Mouse (Mus musculus) heart, embryonic 16.5 days (tissue): Measurements from ENCODE around the gene Svip. TPM values are rescaled to one million over a fixed set of nuclear protein-coding genes. Genes with fewer than 3 reads are reported as not detected.

Experiments used
- ATAC-seq: fragments of 200-750 bp; cut with Nextera tagmentation; replicated peaks from 2 replicates; pipeline ENCODE4 v1.8.0; 2017; ENCODE audit warnings: moderate number of reproducible peaks; ENCODE audit not compliant: insufficient read depth, low FRiP score; ENCODE audit errors: extremely low read depth
- H3K27ac ChIP-seq: fragments of 300-500 bp; sonication (generic); 2 replicates; pipeline ENCODE4 v1.5.1; 2014; ENCODE audit warnings: mild to moderate bottlenecking, low read length, control low read depth, moderate library complexity
- H3K27me3 ChIP-seq: fragments of 300-500 bp; sonication (generic); 2 replicates; pipeline ENCODE4 v1.6.1; 2014; ENCODE audit warnings: low read length, mixed read lengths; ENCODE audit not compliant: control insufficient read depth, insufficient read depth
- H3K36me3 ChIP-seq: fragments of 300-500 bp; sonication (generic); 2 replicates; pipeline ENCODE4 v1.6.1; 2014; ENCODE audit not compliant: control insufficient read depth, insufficient read depth
- H3K4me1 ChIP-seq: fragments of 300-500 bp; sonication (generic); 2 replicates; pipeline ENCODE4 v1.6.1; 2014; ENCODE audit warnings: low read length, mixed read lengths; ENCODE audit not compliant: control insufficient read depth, insufficient read depth
- H3K4me2 ChIP-seq: fragments of 300-500 bp; sonication (generic); 2 replicates; pipeline ENCODE4 v1.6.1; 2014; ENCODE audit warnings: low read depth, mild to moderate bottlenecking, control low read depth, low read length
- H3K4me3 ChIP-seq: fragments of 300-500 bp; sonication (generic); 2 replicates; pipeline ENCODE4 v1.5.1; 2014; ENCODE audit warnings: mild to moderate bottlenecking, control low read depth, low read length
- H3K9ac ChIP-seq: fragments of 300-500 bp; sonication (generic); 2 replicates; pipeline ENCODE4 v1.6.1; 2014; ENCODE audit warnings: low read length, control low read depth
- H3K9me3 ChIP-seq: fragments of 300-500 bp; sonication (generic); replicated peaks from 2 replicates; pipeline ENCODE4 v1.6.1; 2016; ENCODE audit warnings: low read length; ENCODE audit not compliant: control insufficient read depth
- WGBS: fragments of 180-500 bp; shearing (Covaris S2); extraction: QIAGEN DNeasy Blood & Tissue Kit; methylation state at CpG from one replicate; pipeline ENCODE4 v1.1.7; 2014; 5-methylcytosine and 5-hydroxymethylcytosine counted together
- polyA plus RNA-seq: library from polyadenylated mRNA; unstranded; fragments of >200 nt; fragmentation: Nextera tagmentation; extraction: Ambion mirVana; gene quantifications from 2 replicates; pipeline ENCODE4 v1.2.1, GENCODE M21; 2015

Svip gene
- polyA plus RNA-seq, 1 experiment from 2014 or later: 10.5 TPM

GRCm38 (mm10) chr7:52006296-52006630 is 445 bp upstream of the Svip start:
- Histone ChIP-seq H3K27ac (no peak overlapping the region), H3K9me3 (no peaks in the 10 kb centered on the region), H3K27me3 (no peaks in the 10 kb centered on the region), H3K9ac (0 out of 2 replicates have a peak overlapping the region, but pooled peaks have one; percentile 0), H3K4me2 (peak overlapping the region; percentile 84), H3K4me1 (0 out of 2 replicates have a peak, but pooled peaks cover 2% of the 10 kb centered on the region), H3K36me3 (no peaks in the 10 kb centered on the region), H3K4me3 (peak overlapping the region; percentile 67)
- ATAC-seq: peak; percentile 71
- under 1% methylated on average over 9 of the region's 9 CpGs for WGBS

DNA sequence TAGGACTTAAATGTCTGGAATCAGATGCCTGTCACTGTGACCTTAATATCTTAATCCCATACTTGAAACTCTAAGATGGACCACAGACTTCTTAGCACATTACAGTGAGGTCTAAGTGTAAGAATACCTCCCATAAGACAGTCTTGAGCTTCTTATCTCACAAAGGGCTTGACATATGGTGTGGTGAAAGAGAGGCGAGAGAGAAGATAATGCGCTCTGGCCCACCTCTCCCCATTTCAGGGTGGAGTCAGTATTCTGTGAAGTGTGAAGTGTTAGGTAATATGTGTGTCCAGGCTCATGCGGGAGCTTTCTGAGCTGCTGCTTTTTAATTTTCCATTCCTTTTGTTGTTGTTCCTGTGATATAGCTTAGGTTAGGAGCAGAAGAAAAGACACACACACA is 14.8 kb downstream of the Svip start:
- Histone ChIP-seq H3K4me3 (no peak overlapping the region), H3K9me3 (no peaks in the 10 kb centered on the region), H3K27me3 (no peaks in the 10 kb centered on the region), H3K27ac (no peak overlapping the region), H3K9ac (no peak overlapping the region), H3K4me2 (no peak overlapping the region), H3K4me1 (no peaks in the 10 kb centered on the region), H3K36me3 (no peaks in the 10 kb centered on the region)
- 46% methylated on average over 3 of the region's 3 CpGs for WGBS
- ATAC-seq: no peak

DNA sequence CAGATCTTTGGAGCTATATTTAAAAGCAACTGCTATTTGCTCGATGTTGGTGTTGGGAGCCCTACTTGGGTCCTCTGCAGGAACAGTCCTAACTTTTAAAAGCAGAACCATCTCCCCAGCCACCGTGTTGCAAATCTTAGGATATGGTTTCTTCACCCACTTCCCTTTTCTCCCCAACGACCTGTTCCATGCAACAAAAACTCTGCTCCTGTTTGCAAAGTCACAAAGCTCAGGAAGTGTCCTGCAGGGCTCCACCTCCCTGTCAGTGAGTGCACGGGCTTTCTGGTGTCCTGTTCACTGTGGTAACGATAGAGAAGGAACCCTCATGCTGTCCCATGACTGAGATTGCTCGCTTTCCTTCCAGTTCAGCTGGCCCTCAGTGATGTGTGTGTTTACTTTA is 18.9 kb downstream of the Svip start:
- H3K4me1 ChIP-seq: no peaks in the 10 kb centered on the region
- no peaks in the 10 kb centered on the region for H3K36me3 ChIP-seq
- no peak overlapping the region for H3K4me2 ChIP-seq
- no peak overlapping the region for H3K4me3 ChIP-seq
- H3K27ac ChIP-seq: no peak overlapping the region
- no peaks in the 10 kb centered on the region for H3K27me3 ChIP-seq
- H3K9me3 ChIP-seq: no peaks in the 10 kb centered on the region
- no peak for ATAC-seq
- no peak overlapping the region for H3K9ac ChIP-seq
- WGBS: 52% methylated on average over 6 of the region's 6 CpGs

GRCm38 (mm10) chr7:51985763-51986162 is 20.1 kb downstream of the Svip start:
- no peak overlapping the region for H3K4me2 ChIP-seq
- ATAC-seq: no peak
- no peaks in the 10 kb centered on the region for H3K27me3 ChIP-seq
- H3K36me3 ChIP-seq: no peaks in the 10 kb centered on the region
- H3K9ac ChIP-seq: no peak overlapping the region
- 67% methylated on average over 6 of the region's 6 CpGs for WGBS
- H3K4me1 ChIP-seq: no peaks in the 10 kb centered on the region
- no peak overlapping the region for H3K27ac ChIP-seq
- H3K4me3 ChIP-seq: no peak overlapping the region
- no peaks in the 10 kb centered on the region for H3K9me3 ChIP-seq

DNA sequence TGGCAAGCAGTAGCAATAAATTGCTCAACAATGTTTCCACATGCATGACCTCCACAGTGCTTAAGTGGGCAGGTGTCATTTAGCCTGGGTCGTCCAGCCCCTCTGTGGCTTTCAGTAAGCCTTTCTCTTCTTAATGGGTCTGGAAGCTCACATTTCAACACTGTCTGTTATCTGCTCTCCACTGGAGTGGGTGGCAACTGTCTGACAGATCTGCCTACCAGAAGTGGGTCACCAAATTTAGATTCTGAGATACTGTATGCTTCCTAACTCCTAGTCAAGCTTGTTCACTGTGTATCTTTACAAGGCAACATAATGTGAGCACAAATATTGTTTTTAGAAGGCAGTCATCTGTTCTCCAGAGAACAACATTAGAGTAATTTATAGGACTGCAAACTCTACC is 23.5 kb downstream of the Svip start:
- no peak overlapping the region for H3K4me2 ChIP-seq
- H3K4me1 ChIP-seq: no peaks in the 10 kb centered on the region
- H3K9ac ChIP-seq: no peak overlapping the region
- H3K27me3 ChIP-seq: no peaks in the 10 kb centered on the region
- no peaks in the 10 kb centered on the region for H3K9me3 ChIP-seq
- H3K4me3 ChIP-seq: no peak overlapping the region
- WGBS: 9% methylated on average over 1 of the region's 1 CpGs
- ATAC-seq: 0 out of 2 replicates have a peak, but pooled peaks have one; percentile 63
- no peak overlapping the region for H3K27ac ChIP-seq
- no peaks in the 10 kb centered on the region for H3K36me3 ChIP-seq

DNA sequence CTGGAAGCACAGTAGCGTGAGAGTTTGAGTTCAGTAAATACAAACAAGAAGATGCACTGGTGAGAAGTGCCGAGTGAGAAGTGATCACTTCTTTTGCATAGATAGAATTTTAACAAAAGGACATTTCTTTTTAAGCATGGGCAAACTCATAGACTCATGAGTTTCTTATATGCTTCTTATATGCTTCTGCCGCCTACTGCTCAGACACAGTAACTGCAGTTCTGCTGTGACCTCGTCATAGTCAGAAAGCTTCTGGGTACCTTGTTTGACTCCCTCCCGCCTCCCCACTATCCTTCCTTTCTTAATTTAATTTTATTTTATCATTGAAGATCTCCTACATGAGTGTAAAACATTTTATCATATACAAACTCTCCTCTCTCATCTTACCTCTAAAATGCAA is 26.5 kb downstream of the Svip start:
- no peaks in the 10 kb centered on the region for H3K27me3 ChIP-seq
- H3K36me3 ChIP-seq: no peaks in the 10 kb centered on the region
- WGBS: 40% methylated on average over 5 of the region's 5 CpGs
- no peak overlapping the region for H3K4me3 ChIP-seq
- H3K4me1 ChIP-seq: no peaks in the 10 kb centered on the region
- H3K9me3 ChIP-seq: no peaks in the 10 kb centered on the region
- H3K4me2 ChIP-seq: no peak overlapping the region
- H3K27ac ChIP-seq: no peak overlapping the region
- no peak overlapping the region for H3K9ac ChIP-seq
- no peak for ATAC-seq

GRCm38 (mm10) chr7:51975181-51975580 is 30.6 kb downstream of the Svip start:
- Histone ChIP-seq H3K27ac (no peak overlapping the region), H3K4me2 (no peak overlapping the region), H3K36me3 (no peaks in the 10 kb centered on the region), H3K9ac (no peak overlapping the region), H3K9me3 (no peaks in the 10 kb centered on the region), H3K4me3 (no peak overlapping the region), H3K27me3 (no peaks in the 10 kb centered on the region), H3K4me1 (no peaks in the 10 kb centered on the region)
- WGBS: 66% methylated on average over 6 of the region's 6 CpGs
- ATAC-seq: no peak

DNA sequence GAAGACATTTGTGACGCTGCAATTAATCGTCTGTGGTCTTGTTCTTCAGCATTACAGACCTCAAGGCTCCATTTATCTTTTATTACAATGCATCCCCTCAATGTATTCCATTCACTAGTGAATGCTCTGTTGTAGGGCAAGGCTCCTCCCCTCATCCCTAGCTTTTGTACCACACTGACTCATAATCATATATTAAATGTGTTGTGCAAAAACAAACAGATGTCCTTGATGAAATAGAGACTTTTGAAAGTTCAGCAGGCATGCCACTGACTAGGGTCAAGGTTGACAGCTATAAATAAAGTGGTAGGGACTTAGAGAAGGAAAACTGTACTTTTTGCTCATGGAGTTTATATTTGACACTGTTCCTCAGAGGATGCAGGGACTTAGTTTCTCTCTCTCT is 32.3 kb downstream of the Svip start:
- H3K4me3 ChIP-seq: no peak overlapping the region
- no peak overlapping the region for H3K4me2 ChIP-seq
- WGBS: 81% methylated on average over 2 of the region's 2 CpGs
- no peaks in the 10 kb centered on the region for H3K4me1 ChIP-seq
- no peak overlapping the region for H3K9ac ChIP-seq
- H3K9me3 ChIP-seq: no peaks in the 10 kb centered on the region
- no peaks in the 10 kb centered on the region for H3K27me3 ChIP-seq
- H3K36me3 ChIP-seq: no peaks in the 10 kb centered on the region
- no peak for ATAC-seq
- no peak overlapping the region for H3K27ac ChIP-seq

- 67% methylated on average over 5 of the region's 5 CpGs for WGBS
- Histone ChIP-seq H3K9me3 (no peaks in the 10 kb centered on the region), H3K4me2 (no peak overlapping the region), H3K4me1 (no peaks in the 10 kb centered on the region), H3K27me3 (no peaks in the 10 kb centered on the region), H3K9ac (no peak overlapping the region), H3K27ac (no peak overlapping the region), H3K4me3 (no peak overlapping the region), H3K36me3 (no peaks in the 10 kb centered on the region)
- ATAC-seq: no peak
These were observed 32.7 kb downstream of the Svip start for GRCm38 (mm10) chr7:51973091-51973490.
